Mouse (Mus musculus): ENCODE results near the gene Prkca. TPM values are rescaled to one million over a fixed set of nuclear protein-coding genes. Genes with fewer than 3 reads are reported as not detected.

Gene Prkca
- polyA plus RNA-seq, 1 experiment from 2014 or later = 6.5 TPM

- Histone ChIP-seq H3K27me3 (ENCODE audit: control insufficient read depth, insufficient read depth, low read depth, low read length) (no peaks in the 10 kb centered on the region), H3K9me3 (replicated peaks; ENCODE audit: control insufficient read depth, low read length, poor library complexity, severe bottlenecking) (peaks cover 3% of the 10 kb centered on the region; the same call in 1 of the 2 replicates), H3K27ac (ENCODE audit: low read length) (no peak overlapping the region), H3K4me1 (ENCODE audit: control insufficient read depth, insufficient read depth, low read length) (0 out of 2 replicates have a peak, but pooled peaks cover 3% of the 10 kb centered on the region), H3K4me2 (ENCODE audit: low read length) (no peak overlapping the region), H3K9ac (ENCODE audit: low read depth, low read length) (no peak overlapping the region), H3K36me3 (ENCODE audit: control insufficient read depth, insufficient read depth, low read length) (no peaks in the 10 kb centered on the region), H3K4me3 (ENCODE audit: low read depth, low read length) (no peak overlapping the region)
- ATAC-seq = no peak
- WGBS = 84% methylated on average over 5 of the region's 5 CpGs
Observed at GRCm38 (mm10) chr11:108156107-108156506, 187.6 kb downstream of the Prkca start.

DNA sequence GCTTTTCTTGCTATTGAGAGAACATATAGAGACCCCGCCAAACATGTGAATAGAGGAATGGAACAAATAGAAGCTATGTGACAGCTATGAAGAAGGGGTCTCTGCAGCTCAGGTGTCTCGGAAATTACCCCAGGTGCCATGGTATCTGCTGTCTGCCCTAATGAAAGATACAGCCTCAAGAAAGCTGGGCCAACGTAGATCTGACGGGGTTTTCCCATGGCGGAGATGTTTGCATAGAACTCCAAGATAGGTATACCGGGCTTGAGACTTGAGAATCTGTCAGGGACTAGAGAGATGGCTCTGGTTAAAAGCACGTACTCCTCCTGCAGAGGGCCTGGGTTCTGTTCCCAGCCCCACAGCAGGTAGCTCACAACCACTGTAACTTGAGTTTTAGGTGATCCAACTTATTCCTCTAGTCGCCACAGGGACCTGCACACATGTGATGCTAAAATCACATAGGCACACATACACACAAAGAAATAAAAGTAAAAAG lies 188.6 kb downstream of the Prkca start:
- H3K27ac ChIP-seq (ENCODE audit: low read length) = no peak overlapping the region
- WGBS = 95% methylated on average over 8 of the region's 8 CpGs

DNA sequence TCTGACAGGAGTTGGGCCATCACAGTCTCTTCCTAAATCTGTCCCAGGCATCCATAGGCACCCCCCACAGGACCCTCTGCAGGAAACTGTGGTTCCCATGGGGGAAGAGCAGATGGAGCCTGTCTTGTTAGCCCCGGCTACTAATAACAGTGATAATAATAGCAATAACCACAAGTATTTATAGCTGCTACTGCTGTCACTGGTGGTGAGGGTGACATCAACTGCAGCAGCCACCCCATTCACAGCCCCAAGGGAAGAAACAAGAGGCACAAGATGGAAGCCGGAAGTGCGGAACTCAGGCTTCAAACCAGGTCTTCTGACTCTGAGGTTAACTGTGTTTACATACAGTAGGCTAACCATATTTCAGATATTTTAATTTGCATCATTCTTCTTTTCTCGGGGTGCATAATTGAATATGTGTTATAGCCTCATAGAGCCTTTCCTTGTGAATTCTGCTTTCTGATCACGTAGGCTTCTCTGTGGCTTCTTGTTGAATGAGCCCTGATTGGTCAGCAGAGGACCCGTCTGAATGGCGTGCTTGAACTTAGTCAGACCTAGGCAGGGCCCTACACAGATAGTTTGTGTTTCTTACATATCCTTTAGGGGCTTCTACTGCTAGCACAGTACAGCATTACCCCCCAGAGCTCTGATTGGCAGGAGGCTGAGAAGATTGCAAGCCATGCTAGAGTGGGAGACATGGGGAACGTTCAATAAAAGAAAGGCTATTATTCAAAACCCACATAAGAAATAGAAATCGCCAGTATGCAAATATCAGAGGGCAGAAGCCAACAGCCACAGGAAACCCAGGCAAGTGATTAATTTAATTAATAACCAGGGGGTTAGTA lies 189.5 kb downstream of the Prkca start:
- H3K4me2 ChIP-seq (ENCODE audit: low read length) = no peak overlapping the region
- no peak for ATAC-seq

More for the DNA sequence above, 188.6 kb downstream of the Prkca start:
- Histone ChIP-seq H3K9ac (ENCODE audit: low read depth, low read length) (no peak overlapping the region), H3K27me3 (ENCODE audit: control insufficient read depth, insufficient read depth, low read depth, low read length) (no peaks in the 10 kb centered on the region), H3K4me2 (ENCODE audit: low read length) (no peak overlapping the region), H3K4me1 (ENCODE audit: control insufficient read depth, insufficient read depth, low read length) (0 out of 2 replicates have a peak, but pooled peaks cover 3% of the 10 kb centered on the region), H3K36me3 (ENCODE audit: control insufficient read depth, insufficient read depth, low read length) (no peaks in the 10 kb centered on the region), H3K9me3 (replicated peaks; ENCODE audit: control insufficient read depth, low read length, poor library complexity, severe bottlenecking) (peaks cover 3% of the 10 kb centered on the region; the same call in 1 of the 2 replicates), H3K4me3 (ENCODE audit: low read depth, low read length) (no peak overlapping the region)
- ATAC-seq = no peak

DNA sequence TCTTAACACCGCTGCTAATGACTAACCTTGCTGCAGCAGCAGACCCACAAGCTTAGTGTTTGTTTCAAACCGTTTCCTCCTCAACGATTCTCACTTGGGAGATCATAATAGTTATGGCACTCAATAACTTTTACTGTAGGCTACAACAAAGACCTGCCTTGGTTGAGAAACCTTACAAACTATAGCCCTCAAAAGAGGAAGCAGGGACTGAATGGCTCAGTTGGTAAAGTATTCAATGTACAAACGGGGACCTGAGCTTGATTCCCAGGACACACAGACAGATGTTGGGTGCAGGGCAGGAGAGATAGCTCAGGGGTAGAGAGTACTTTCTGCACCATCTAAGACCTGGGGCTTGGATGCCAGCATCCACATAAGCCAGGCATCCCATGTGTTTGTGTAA lies 191.1 kb downstream of the Prkca start:
- no peak overlapping the region for H3K4me3 ChIP-seq (ENCODE audit: low read depth, low read length)
- no peak overlapping the region for H3K4me2 ChIP-seq (ENCODE audit: low read length)
- 76% methylated on average over 4 of the region's 4 CpGs for WGBS
- no peaks in the 10 kb centered on the region for H3K27me3 ChIP-seq (ENCODE audit: control insufficient read depth, insufficient read depth, low read depth, low read length)
- no peaks in the 10 kb centered on the region for H3K9me3 ChIP-seq (replicated peaks; ENCODE audit: control insufficient read depth, low read length, poor library complexity, severe bottlenecking)
- no peak overlapping the region for H3K27ac ChIP-seq (ENCODE audit: low read length)
- peaks cover 18% of the 10 kb centered on the region for H3K4me1 ChIP-seq (ENCODE audit: control insufficient read depth, insufficient read depth, low read length)
- H3K36me3 ChIP-seq (ENCODE audit: control insufficient read depth, insufficient read depth, low read length) = no peaks in the 10 kb centered on the region
- no peak overlapping the region for H3K9ac ChIP-seq (ENCODE audit: low read depth, low read length)
- no peak for ATAC-seq

More for the DNA sequence above, 189.5 kb downstream of the Prkca start:
- no peak overlapping the region for H3K27ac ChIP-seq (ENCODE audit: low read length)
- 74% methylated on average over 9 of the region's 9 CpGs for WGBS
- H3K9me3 ChIP-seq (replicated peaks; ENCODE audit: control insufficient read depth, low read length, poor library complexity, severe bottlenecking) = 0 out of 2 replicates have a peak, but pooled peaks cover 3% of the 10 kb centered on the region
- peaks cover 6% of the 10 kb centered on the region for H3K4me1 ChIP-seq (ENCODE audit: control insufficient read depth, insufficient read depth, low read length)
- H3K4me3 ChIP-seq (ENCODE audit: low read depth, low read length) = no peak overlapping the region
- no peak overlapping the region for H3K9ac ChIP-seq (ENCODE audit: low read depth, low read length)
- no peaks in the 10 kb centered on the region for H3K27me3 ChIP-seq (ENCODE audit: control insufficient read depth, insufficient read depth, low read depth, low read length)
- no peaks in the 10 kb centered on the region for H3K36me3 ChIP-seq (ENCODE audit: control insufficient read depth, insufficient read depth, low read length)

- ATAC-seq = no peak
- Histone ChIP-seq H3K27me3 (ENCODE audit: control insufficient read depth, insufficient read depth, low read depth, low read length) (no peaks in the 10 kb centered on the region), H3K9ac (ENCODE audit: low read depth, low read length) (no peak overlapping the region), H3K27ac (ENCODE audit: low read length) (no peak overlapping the region), H3K36me3 (ENCODE audit: control insufficient read depth, insufficient read depth, low read length) (no peaks in the 10 kb centered on the region), H3K4me1 (ENCODE audit: control insufficient read depth, insufficient read depth, low read length) (peaks cover 25% of the 10 kb centered on the region), H3K4me2 (ENCODE audit: low read length) (no peak overlapping the region), H3K9me3 (replicated peaks; ENCODE audit: control insufficient read depth, low read length, poor library complexity, severe bottlenecking) (no peaks in the 10 kb centered on the region), H3K4me3 (ENCODE audit: low read depth, low read length) (no peak overlapping the region)
- WGBS = 37% methylated on average over 7 of the region's 7 CpGs
Observed at GRCm38 (mm10) chr11:108150410-108150809, 193.3 kb downstream of the Prkca start.

- Histone ChIP-seq H3K4me1 (ENCODE audit: control insufficient read depth, insufficient read depth, low read length) (peaks cover 30% of the 10 kb centered on the region), H3K27me3 (ENCODE audit: control insufficient read depth, insufficient read depth, low read depth, low read length) (no peaks in the 10 kb centered on the region), H3K27ac (ENCODE audit: low read length) (peak overlapping the region; percentile 53; the same call in 1 of the 2 replicates), H3K4me2 (ENCODE audit: low read length) (no peak overlapping the region), H3K4me3 (ENCODE audit: low read depth, low read length) (no peak overlapping the region), H3K36me3 (ENCODE audit: control insufficient read depth, insufficient read depth, low read length) (no peaks in the 10 kb centered on the region), H3K9me3 (replicated peaks; ENCODE audit: control insufficient read depth, low read length, poor library complexity, severe bottlenecking) (no peaks in the 10 kb centered on the region), H3K9ac (ENCODE audit: low read depth, low read length) (no peak overlapping the region)
- no peak for ATAC-seq
- 58% methylated on average over 9 of the region's 9 CpGs for WGBS
Observed at GRCm38 (mm10) chr11:108149187-108149586, 194.5 kb downstream of the Prkca start.

DNA sequence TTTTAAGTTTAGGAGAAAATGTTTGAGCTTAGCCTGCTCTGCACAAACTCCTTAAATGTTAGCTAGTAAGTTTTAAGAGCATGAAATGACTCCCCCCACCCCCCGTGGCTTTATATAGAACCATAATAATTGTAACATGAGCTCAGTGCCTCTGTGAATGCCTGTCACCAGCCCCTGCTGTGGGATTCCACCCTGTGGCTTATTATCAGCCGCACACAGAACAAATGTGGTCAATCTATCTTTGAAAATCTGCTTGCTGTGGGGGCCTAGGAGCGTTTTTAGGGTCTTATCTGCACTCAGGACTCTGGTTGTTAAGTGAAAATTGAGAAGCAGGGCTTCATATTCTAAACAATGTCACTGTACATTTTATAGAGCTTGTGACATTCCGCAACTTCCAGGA lies 195.2 kb downstream of the Prkca start:
- H3K27ac ChIP-seq (ENCODE audit: low read length) = peak overlapping the region; percentile 53; the same call in 1 of the 2 replicates
- H3K27me3 ChIP-seq (ENCODE audit: control insufficient read depth, insufficient read depth, low read depth, low read length) = no peaks in the 10 kb centered on the region
- no peaks in the 10 kb centered on the region for H3K36me3 ChIP-seq (ENCODE audit: control insufficient read depth, insufficient read depth, low read length)
- H3K4me3 ChIP-seq (ENCODE audit: low read depth, low read length) = no peak overlapping the region
- H3K4me2 ChIP-seq (ENCODE audit: low read length) = no peak overlapping the region
- no peak for ATAC-seq
- no peaks in the 10 kb centered on the region for H3K9me3 ChIP-seq (replicated peaks; ENCODE audit: control insufficient read depth, low read length, poor library complexity, severe bottlenecking)
- 23% methylated on average over 4 of the region's 4 CpGs for WGBS
- H3K9ac ChIP-seq (ENCODE audit: low read depth, low read length) = no peak overlapping the region
- peaks cover 30% of the 10 kb centered on the region for H3K4me1 ChIP-seq (ENCODE audit: control insufficient read depth, insufficient read depth, low read length)

DNA sequence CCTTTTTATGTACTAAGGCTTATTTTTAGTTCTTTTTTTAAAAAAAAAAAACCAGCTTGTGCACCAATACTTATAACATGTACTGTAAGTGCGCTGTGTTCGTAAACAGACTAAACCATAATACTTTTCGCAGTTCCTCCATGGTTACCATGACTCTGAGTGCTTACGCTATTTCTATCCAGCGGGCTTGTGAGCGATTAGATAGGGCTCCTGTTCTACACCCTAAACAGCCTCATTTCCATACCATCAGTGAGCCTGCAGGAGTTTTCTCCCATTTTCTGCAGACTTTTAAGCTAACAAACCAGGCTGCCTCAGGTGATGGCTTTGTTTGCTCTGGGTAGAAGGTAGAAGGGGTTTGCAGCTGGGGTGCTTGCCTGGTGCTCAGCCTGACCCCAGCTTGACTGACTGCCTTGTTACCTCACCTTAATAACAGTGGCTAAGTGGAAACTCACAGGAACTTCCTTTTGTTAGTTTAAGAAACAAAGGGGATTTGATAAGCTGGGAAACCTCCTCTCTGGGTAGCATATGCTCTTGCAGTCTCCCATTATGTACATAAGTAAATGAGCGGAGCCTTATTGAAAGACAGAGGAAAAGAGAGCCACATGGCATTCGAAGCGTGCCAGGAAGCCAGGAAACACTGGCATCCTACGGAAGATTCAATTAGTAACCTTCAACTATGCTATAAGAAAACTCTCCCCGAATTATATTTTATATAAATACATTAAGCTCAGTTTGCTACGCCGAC lies 197.8 kb downstream of the Prkca start:
- Histone ChIP-seq H3K4me2 (ENCODE audit: low read length) (peak overlapping the region; percentile 27), H3K9ac (ENCODE audit: low read depth, low read length) (peak overlapping the region; percentile 15; the same call in 1 of the 2 replicates), H3K36me3 (ENCODE audit: control insufficient read depth, insufficient read depth, low read length) (no peaks in the 10 kb centered on the region), H3K4me3 (ENCODE audit: low read depth, low read length) (no peak overlapping the region), H3K4me1 (ENCODE audit: control insufficient read depth, insufficient read depth, low read length) (peaks cover 30% of the 10 kb centered on the region), H3K27me3 (ENCODE audit: control insufficient read depth, insufficient read depth, low read depth, low read length) (no peaks in the 10 kb centered on the region), H3K27ac (ENCODE audit: low read length) (peak overlapping the region; percentile 50), H3K9me3 (replicated peaks; ENCODE audit: control insufficient read depth, low read length, poor library complexity, severe bottlenecking) (no peaks in the 10 kb centered on the region)
- 48% methylated on average over 13 of the region's 13 CpGs for WGBS
- peak; percentile 46; the same call in 1 of the 2 replicates for ATAC-seq

All from midbrain, embryonic 16.5 days (tissue).